Mouse (Mus musculus): ENCODE results near the gene Sppl3.

The Sppl3 gene

GRCm38 (mm10) chr5:115127421-115128179 is 116.7 kb downstream of the Sppl3 start:
- peak; percentile 80 to 86 for DNase-seq

- no peak for DNase-seq
Measured at GRCm38 (mm10) chr5:115129328-115129727, 118.4 kb downstream of the Sppl3 start.

DNA sequence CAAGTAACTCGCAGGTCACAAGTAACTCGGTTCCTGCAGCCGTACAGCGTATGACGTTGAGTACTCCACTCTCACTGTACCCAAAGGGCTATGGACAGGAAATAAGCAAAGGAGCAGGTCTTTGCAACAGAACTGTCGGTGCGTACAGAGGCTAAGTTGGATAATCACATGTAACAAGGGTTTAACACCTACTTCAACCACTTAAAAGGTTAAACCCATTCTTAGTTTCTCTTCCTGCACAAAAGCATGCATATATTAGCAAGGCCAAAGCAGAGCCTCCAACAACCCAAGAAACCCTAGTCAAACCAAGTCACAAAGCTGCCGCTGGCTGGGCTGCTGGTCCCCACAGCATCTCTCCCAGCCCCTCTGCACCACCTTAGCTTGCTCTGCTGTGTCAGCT is 121.5 kb downstream of the Sppl3 start:
- DNase-seq, result no peak

DNA sequence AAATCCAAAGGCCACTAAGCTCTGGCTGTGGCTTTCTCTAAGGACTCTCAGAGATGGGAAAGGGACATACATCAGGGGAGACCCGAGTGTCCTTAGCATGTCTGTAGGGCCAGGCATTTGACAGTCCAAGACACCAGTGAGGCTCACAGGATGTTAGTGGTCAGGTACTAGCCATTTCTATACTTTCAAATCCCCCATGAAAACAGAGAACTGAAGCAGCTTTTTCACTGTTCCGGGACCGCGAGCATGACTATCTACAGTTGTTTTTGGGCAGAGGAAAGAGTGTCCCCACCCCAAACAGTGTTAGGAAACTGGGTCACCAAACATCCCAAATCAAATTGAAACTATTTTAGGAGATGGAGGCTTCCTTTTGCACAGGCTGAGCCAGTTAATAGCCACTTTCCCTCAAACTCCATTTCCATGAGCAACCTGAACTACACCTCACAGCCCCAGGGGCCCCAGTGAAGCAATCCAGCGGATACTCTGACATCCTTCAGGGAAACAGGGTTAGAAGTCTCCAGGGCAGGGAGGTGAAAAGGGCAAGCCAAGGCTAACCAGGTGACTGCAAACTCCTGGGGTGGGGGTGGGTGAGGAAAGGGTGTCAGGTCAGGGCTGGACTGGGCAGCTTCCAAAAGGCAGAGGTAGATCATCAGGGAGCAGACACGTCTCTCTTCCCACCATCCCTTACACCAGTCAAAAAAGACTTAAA is 122.6 kb downstream of the Sppl3 start:
- DNase-seq, result peak in 1 of 2 experiments; percentile 43

GRCm38 (mm10) chr5:115134234-115135165 is 123.6 kb downstream of the Sppl3 start, which contains the start of gene Unc119b:
TSS of gene Unc119b (minus strand) at chr5:115134975.
- DNase-seq, result peak; percentile 89 to 96

GRCm38 (mm10) chr5:115139124-115139523 is 128.2 kb downstream of the Sppl3 start:
- DNase-seq, result no peak

DNA sequence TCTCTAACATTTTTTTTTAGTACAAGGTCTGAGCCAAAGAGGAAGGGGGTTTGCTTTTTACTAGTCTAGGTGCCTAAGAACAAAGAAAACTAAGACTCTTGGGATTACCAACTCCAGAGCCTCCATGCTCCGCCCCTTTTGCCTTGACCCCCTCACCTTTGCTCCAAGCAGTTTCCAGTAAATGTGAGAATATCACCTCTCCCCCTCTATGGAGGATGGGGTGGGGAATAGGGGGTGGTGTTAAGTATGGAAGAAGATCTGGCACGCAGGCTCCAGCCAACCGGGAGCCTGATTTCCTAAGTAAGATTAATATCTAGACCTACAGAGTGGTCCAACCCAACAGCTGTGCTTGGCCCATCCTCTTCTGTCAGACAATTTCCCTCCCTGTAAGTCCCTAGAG is 129.8 kb downstream of the Sppl3 start:
- no peak for DNase-seq

- no peak for DNase-seq
Measured at GRCm38 (mm10) chr5:115142166-115142697, 131.3 kb downstream of the Sppl3 start.

GRCm38 (mm10) chr5:115143552-115143951 is 132.6 kb downstream of the Sppl3 start:
- DNase-seq, result no peak

GRCm38 (mm10) chr5:115144471-115144870 is 133.5 kb downstream of the Sppl3 start:
- no peak for DNase-seq

- no peak for DNase-seq
Measured at GRCm38 (mm10) chr5:115145253-115145968, 134.5 kb downstream of the Sppl3 start.

GRCm38 (mm10) chr5:115145976-115146746 is 135.2 kb downstream of the Sppl3 start:
- peak in 1 of 2 experiments; percentile 1 for DNase-seq

- peak in 1 of 2 experiments; percentile 1 for DNase-seq
Measured at GRCm38 (mm10) chr5:115146747-115147130, 135.8 kb downstream of the Sppl3 start.

GRCm38 (mm10) chr5:115147388-115147787 is 136.5 kb downstream of the Sppl3 start:
- DNase-seq, result peak in 1 of 2 experiments; percentile 49

DNA sequence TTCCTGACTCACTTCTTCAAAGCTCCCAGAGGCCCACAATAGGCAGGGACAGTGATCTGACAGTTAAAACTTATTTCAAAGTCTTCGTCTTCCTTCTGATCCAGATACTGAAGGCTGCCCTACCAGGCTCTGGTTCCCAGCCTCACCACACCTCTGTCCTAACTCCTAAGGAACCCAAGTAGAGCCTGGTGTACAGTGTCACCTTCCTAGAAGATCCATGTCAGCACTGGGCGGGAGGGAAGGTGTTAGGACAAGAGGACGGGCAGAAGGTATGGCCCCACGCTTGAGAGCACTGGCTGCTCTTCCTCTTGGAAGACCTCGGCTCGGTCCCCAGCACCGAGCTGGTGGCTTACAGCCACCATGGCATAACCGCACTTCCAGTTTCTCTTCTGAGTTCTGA is 137.4 kb downstream of the Sppl3 start:
- DNase-seq, result peak in 1 of 2 experiments; percentile 14

All from kidney, postnatal 36 days (tissue).